Mouse (Mus musculus) thymus, postnatal 36 days (tissue): ENCODE measurements around the gene Fosb.
"Not testable (repeated sequence)": the region's sequence is repeated elsewhere in the genome, so short reads cannot be mapped to it uniquely, and the experiment has no call there.

Source experiments
- DNase-seq, 2 experiments: peaks; one replicate each; pipeline ENCODE4 v3.0.0; 2022; ENCODE audit warnings: mixed read lengths in 2 of 2

Gene Fosb

GRCm38 (mm10) chr7:19305796-19306765, 3.8 kb downstream of the Fosb start:
- DNase-seq: no peak

- DNase-seq: no peak
Observed at GRCm38 (mm10) chr7:19305413-19305735, 4.5 kb downstream of the Fosb start.

DNA sequence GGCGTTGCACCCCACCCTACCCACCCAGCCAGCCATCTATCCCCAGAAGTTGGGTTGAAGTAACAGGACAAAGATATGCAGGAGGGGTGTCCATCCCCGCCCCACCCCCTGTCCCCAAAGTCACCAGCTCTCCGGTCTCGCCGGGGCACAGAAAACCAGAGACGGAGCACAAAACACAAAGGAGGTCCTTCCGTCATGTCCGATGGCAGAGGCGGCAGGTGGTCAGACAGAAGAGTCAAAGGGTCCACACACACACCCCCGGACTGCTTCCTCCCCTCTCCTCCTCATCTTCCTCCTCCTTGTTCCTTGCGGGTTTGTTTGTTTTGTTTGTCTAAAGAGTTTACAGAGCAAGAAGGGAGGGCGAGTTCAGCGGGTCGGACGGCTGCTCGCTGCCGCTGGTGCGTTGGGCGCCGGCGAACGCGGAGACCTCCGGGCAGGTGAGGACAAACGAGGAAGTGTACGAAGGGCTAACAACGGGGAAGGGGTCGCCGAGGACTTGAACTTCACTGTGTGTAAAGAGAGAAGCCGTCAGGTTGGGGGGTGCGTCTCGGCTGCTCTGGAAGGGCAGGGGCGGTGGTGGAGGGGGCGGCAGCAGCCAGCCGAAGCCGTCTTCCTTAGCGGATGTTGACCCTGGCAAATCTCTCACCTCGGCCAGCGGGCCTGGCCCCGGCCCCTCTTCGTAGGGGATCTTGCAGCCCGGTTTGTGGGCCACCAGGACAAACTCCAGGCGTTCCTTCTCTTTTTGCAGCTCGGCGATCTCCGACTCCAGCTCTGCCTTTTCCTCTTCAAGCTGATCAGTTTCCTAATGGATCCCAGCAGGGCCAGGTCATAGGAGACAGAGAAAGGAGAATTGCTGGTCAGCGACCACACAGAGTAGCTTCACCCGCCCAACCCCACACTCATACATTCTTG, 5.1 kb downstream of the Fosb start:
- no peak for DNase-seq

- peak; percentile 76 to 78 for DNase-seq
Observed at GRCm38 (mm10) chr7:19303770-19304169, 6.1 kb downstream of the Fosb start.

- no peak for DNase-seq
Observed at GRCm38 (mm10) chr7:19303046-19303305, 6.9 kb downstream of the Fosb start.

DNA sequence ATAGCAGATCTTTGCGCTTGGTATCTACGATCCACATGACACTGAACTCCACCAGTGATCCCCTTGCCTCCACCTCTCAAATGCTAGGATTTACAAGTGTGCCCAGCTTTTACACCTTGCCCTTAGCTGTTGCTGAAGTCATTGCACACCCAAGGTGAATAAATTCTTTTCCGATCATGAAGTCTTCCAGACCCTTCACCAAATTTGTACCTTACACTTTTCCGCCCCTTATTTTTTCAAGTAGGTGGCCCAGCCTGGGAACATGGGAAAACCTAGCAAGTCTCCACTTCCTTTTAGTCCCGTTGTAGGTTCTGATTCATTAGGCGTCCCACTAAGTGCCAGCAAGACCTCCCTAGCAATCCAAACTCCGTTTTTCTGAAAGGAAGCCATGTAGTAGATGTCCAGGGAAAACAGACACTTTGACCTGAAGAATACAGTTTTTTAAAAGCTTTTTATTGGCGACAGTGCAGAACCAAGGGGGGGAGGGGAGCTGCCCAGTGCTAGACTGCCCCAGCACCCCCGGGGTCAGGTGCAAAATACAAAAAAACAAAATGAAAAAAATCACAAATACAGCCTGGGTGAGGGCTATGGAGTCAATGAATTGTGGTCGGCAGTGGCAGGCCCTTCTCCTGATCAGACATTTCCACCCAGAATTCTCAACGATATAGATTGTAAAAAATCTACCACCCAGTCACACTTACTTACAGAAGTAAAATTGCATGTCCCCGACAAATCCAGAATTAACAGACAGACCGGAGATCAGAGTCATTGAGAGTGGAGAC, 7.4 kb downstream of the Fosb start:
- DNase-seq: no peak

- no peak for DNase-seq
Observed at GRCm38 (mm10) chr7:19301461-19302263, 8.2 kb downstream of the Fosb start.

DNA sequence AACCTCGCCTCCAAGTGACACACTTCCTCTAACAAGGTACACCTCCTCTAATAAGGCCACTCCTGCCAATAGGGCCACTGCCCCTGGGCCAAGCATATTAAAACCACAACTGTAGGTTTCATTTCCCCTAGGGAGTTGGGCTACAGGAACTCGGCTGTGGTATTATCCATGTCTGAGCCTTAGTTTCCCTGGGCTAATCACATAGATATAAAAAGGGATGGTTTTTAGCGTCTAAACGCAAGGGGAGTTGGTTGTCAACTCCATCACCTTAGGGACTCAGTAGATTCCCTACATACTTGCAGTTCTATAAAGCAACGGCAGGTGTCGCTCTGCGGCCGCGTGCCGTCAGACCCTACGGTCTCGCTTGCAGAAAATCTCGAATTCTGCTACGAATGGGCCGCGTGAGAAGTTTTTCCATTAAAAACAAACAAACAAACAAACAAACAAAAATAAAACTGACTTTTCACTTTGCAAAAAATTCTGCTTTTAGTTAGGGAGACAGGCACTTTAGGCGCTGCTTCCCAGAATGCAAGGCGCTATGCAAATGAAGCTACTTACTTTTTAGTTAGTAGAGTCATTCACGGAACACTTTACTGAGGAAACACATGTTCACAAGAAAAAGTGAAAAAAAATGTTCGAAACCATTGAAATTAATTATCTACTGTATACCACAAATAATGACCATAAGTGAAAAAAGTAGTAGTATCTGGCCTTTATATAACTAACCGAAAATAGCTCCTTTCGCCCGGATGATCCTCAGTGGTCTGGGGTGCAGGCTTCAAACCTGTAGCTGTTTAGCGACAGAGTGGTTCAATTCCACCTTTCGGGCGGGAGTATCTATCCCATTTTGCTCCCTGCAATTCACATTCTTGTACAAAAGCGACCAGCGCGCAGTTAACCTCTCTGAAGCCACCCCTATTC, 9.1 kb downstream of the Fosb start:
- DNase-seq: peak; percentile 71 to 75

DNA sequence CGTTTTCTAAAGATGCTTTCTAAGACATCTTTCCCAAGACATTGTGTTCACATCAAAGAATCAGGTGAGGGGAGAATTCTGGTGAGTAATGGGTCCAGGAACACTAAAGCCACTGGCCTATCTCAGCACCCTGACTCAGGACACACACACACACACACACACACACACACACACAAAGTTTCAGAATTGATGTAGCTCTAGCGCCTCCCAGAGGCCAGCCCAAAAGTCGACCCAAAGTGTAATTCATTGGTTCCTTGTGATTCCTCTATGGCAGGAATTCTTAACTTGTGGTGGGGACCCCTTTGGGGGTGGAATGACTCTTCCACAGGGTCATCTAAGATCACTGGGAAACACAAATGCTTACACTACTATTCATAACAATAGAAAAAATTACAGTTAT, 10.7 kb downstream of the Fosb start:
- DNase-seq: no peak

DNA sequence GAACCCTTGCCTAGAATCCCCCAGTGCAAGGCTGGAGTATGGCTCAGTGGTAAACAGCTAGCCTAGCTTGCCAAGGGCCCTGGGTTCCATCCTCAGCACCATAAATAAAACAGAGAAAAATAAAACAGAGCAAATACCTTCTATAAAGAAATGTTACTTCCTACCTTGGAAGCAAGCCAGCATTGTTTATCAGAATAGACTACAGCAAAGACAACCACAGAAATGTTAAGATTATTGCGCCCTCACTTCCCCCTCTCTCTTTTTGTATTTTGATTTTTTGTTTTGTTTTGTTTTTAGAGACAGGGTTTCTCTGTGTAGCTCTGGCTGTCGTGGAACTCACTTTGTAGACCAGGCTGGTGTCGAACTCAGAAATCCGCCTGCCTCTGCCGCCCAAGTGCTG, 12.1 kb downstream of the Fosb start:
- no peak for DNase-seq

GRCm38 (mm10) chr7:19297034-19297433, 12.8 kb downstream of the Fosb start:
- DNase-seq: no peak

DNA sequence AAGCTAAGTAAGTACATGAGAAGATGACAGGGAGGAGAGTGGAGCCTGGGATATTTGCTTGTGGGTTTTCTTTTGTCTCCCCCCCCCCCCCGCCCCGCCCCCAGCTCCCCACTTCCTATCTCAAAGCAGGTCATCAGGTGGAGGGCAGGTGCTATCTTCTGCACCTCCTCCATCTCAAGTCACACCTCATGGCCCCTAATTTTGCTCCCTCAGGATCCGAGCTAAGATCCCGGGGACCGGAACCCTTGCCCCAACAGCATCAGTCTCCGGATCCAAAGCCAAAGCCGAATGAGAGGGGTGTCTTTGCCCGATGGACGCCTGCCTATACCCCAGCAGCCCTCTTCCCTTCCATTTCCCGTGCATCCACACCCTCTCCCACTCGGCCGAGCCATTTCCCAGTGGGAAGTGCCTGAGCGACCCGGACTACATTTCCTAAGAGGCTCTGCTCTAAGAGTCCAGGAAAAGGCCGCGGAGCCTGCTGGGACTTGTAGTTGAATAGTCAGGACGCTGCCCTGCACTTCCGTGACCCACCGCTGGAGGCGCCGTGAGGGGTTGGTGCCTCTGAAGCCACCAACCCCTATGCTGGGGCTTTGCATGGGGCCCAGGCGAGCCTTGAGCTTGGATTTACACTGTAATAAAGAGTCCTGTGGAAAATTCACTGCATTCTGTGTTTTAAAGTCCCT, 14.2 kb downstream of the Fosb start:
- DNase-seq: peak; percentile 91 to 96

- peak in 1 of 2 experiments; percentile 21 for DNase-seq
Observed at GRCm38 (mm10) chr7:19290969-19291596, 18.8 kb downstream of the Fosb start.

GRCm38 (mm10) chr7:19284763-19285162, 25.1 kb downstream of the Fosb start:
- peak; percentile 42 to 55 for DNase-seq

DNA sequence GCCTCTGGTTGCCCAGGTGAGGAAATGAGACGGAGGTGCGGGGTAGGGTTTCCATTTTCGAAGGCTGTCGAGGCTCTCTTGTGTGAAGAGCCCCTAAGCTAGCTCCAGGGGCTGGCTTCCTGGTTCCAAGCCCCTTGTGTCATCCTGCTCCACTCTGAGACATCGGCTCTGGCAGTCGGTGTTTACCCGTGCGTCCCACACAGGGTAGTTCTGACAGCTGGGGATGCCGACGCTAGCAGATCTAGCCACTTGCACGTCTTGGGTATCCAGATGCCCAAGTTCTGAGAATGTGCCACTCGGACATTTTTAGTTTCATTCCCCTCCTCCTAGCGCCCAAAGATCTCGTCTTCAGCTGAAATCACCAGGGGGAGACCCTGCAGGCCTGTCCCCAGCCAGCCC, 26.4 kb downstream of the Fosb start:
- DNase-seq: no peak

DNA sequence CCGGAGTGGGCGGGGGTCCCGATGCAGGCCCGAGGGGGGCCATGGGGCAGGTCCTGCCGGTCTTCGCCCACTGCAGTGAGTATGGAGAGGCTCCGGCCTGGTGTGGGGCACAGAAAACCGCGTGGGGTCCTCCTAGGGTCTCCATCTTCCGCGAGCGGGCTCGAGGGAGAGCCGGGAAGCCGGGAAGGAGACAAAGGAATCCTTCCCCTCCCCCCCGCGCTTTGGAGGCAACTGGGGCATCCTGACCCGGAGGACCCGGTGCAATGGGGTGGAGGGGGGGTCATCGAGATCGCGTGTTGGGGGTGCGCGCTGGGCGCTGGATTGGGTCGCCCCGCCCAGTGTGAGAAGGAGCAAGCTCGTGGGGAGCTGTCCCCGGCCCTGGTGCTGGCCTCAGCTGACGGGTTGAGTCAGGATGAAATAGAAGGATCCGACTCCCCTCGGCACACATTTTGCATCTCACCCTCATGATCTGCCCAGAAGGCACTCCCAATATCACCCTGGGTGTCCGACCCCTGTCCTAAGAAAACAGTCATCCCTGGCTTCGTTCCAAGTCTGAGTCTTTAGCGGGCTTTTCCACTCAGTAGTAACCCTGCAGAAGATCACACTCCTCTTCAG, 27.0 kb downstream of the Fosb start:
- DNase-seq: peak in 1 of 2 experiments; percentile 48

- peak; percentile 63 to 73 for DNase-seq
Observed at GRCm38 (mm10) chr7:19282385-19282784, 27.5 kb downstream of the Fosb start, which contains the start of gene Rtn2. Rtn2 (plus strand) TSS chr7:19282624.

- not testable (repeated sequence) for DNase-seq
Observed at GRCm38 (mm10) chr7:19281680-19282304, 28.1 kb downstream of the Fosb start.

DNA sequence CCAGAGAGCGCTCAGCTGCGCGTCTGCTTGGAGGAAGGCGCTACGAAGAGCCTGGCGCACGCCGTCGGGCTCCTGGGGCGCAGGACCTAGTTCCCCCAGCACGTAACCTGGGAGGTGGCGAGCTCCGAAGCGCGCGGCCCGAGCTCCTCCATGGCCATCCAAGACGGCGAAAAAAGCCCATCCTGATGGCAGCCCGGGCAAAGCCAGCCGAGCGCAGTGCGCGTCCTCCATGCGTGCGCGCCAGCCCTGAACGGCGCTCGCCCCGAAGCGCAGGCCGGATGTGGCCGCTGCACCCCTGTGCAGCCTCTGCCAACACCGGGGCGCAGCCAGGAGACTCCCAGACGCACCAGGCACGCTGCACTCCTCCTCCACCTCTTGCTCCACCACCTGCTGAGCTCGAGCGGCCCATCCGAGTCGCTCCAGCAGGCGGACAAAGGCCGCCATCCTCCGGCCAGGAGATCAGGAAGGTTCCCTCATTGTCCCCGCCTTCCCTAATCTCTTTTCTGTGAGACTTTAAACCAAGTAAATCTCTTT, 30.2 kb downstream of the Fosb start, which contains the start of gene Ppm1n:
Gene Ppm1n, minus strand, starts transcription at position 484 of the 534 bp plus-strand sequence.
- peak in 1 of 2 experiments; percentile 52 for DNase-seq
